Mouse (Mus musculus): ENCODE data around the gene Kdm1b. TPM values are rescaled to one million over a fixed set of nuclear protein-coding genes. Genes with fewer than 3 reads are reported as not detected.

Kdm1b gene
- 2.2 and 2.8 TPM in 2 replicates for polyA plus RNA-seq (2021; fragmentation: Nextera tagmentation)
- long read RNA-seq, experiment 1, full-length matches to known transcripts, result 1 of 7 reads
- long read RNA-seq, experiment 1, partial matches to known transcripts, result 4 of 7 reads
- long read RNA-seq, experiment 1, other reads (novel, unspliced or antisense), result 2 of 7 reads
- long read RNA-seq, experiment 2, full-length matches to known transcripts, result 11 of 29 reads
- long read RNA-seq, experiment 2, partial matches to known transcripts, result 4 of 29 reads
- long read RNA-seq, experiment 2, other reads (novel, unspliced or antisense), result 14 of 29 reads

GRCm38 (mm10) chr13:47043030-47043680 is at the start of gene Kdm1b:
TSS of gene Kdm1b (plus strand) at chr13:47043499.

GRCm38 (mm10) chr13:47014334-47015194 is 28.7 kb upstream of the Kdm1b start, which contains the start of gene Nhlrc1:
TSS of gene Nhlrc1 (minus strand) at chr13:47014850.

GRCm38 (mm10) chr13:47044617-47044947 is 1.3 kb downstream of the Kdm1b start, which contains the start of gene Tpmt:
TSS of gene Tpmt (minus strand) at chr13:47044737.

GRCm38 (mm10) chr13:47105711-47106579 is 62.6 kb downstream of the Kdm1b start, which contains the start of gene Dek:
TSS of gene Dek (minus strand) at chr13:47106201.

GRCm38 (mm10) chr13:47122537-47123430 is 79.5 kb downstream of the Kdm1b start, which contains the start of gene Rnf144b:
TSS of gene Rnf144b (plus strand) at chr13:47122656.

Other genes with a start within 250 kb of the Kdm1b start
- gene Kif13a, start 113.6 kb upstream of the Kdm1b start, polyA plus RNA-seq (2021; fragmentation: Nextera tagmentation), result 3.6 and 4.0 TPM in 2 replicates
- 14.0 and 14.9 TPM in 2 replicates for gene Nhlrc1, start 28.6 kb upstream of the Kdm1b start, polyA plus RNA-seq (2021; fragmentation: Nextera tagmentation)
- gene Tpmt, start 1.2 kb downstream of the Kdm1b start, polyA plus RNA-seq (2021; fragmentation: Nextera tagmentation), result 16.4 and 18.8 TPM in 2 replicates
- gene Dek, start 62.7 kb downstream of the Kdm1b start, polyA plus RNA-seq (2021; fragmentation: Nextera tagmentation), result 90.1 and 93.2 TPM in 2 replicates
- gene Rnf144b, start 79.2 kb downstream of the Kdm1b start, polyA plus RNA-seq (2021; fragmentation: Nextera tagmentation), result 3.1 and 4.2 TPM in 2 replicates